Mouse (Mus musculus) heart, postnatal 0 days (tissue): ENCODE measurements at regions not wholly inside any gene's neighbourhood (a gene's known extent, or its start where the extent isn't known, plus 50 kb on each side); places are given as distances from the start of the nearest gene placed in this dataset.
A peak's percentile ranks its signal among the peaks of the same experiment; 100 is the strongest.

Experiments
- ATAC-seq: fragments of 200-750 bp; cut with Nextera tagmentation; 2 replicates; pipeline ENCODE4 v1.8.0; 2017; ENCODE audit warnings: low read depth, moderate number of reproducible peaks, moderate library complexity; ENCODE audit not compliant: insufficient read depth
- DNase-seq: peaks from one replicate; pipeline ENCODE4 v3.0.0-alpha.2; 2016; ENCODE audit warnings: low spot score
- H3K27ac ChIP-seq: fragments of 300-500 bp; sonication (generic); 2 replicates; pipeline ENCODE4 v1.5.1; 2014; ENCODE audit warnings: low read depth, mild to moderate bottlenecking
- H3K27me3 ChIP-seq: fragments of 300-500 bp; sonication (generic); 2 replicates; pipeline ENCODE4 v1.6.1; 2014; ENCODE audit warnings: low read length, mixed read lengths; ENCODE audit not compliant: control insufficient read depth, insufficient read depth
- H3K36me3 ChIP-seq: fragments of 300-500 bp; sonication (generic); replicated peaks from 2 replicates; pipeline ENCODE4 v1.6.1; 2014; ENCODE audit warnings: low read length, mixed read lengths; ENCODE audit not compliant: control insufficient read depth, insufficient read depth
- H3K4me1 ChIP-seq: fragments of 300-500 bp; sonication (generic); 2 replicates; pipeline ENCODE4 v1.6.1; 2014; ENCODE audit warnings: antibody characterized with exemption; ENCODE audit not compliant: control insufficient read depth, insufficient read depth
- H3K4me2 ChIP-seq: fragments of 300-500 bp; sonication (generic); 2 replicates; pipeline ENCODE4 v1.6.1; 2014; ENCODE audit warnings: low read depth, mild to moderate bottlenecking, low read length, moderate library complexity
- H3K4me3 ChIP-seq: fragments of 300-500 bp; sonication (generic); 2 replicates; pipeline ENCODE4 v1.5.1; 2014; ENCODE audit warnings: low read depth, low read length
- H3K9ac ChIP-seq: fragments of 300-500 bp; sonication (generic); replicated peaks from 2 replicates; pipeline ENCODE4 v1.6.1; 2014; ENCODE audit warnings: low read depth, low read length, mixed read lengths
- H3K9me3 ChIP-seq: fragments of 300-500 bp; sonication (generic); replicated peaks from 2 replicates; pipeline ENCODE4 v1.6.1; 2016; ENCODE audit warnings: low read length; ENCODE audit not compliant: control insufficient read depth
- CTCF ChIP-seq: IDR thresholded peaks from 2 replicates; pipeline ENCODE4 v1.5.1; 2016; ENCODE audit warnings: antibody characterized with exemption, control low read depth, low read depth
- EP300 ChIP-seq: IDR thresholded peaks from 2 replicates; pipeline ENCODE4 v1.6.1; 2016; ENCODE audit warnings: antibody characterized with exemption, low read depth
- WGBS: fragments of 180-500 bp; shearing (Covaris S2); extraction: QIAGEN DNeasy Blood & Tissue Kit; methylation state at CpG from one replicate; pipeline ENCODE4 v1.1.7; 2014; 5-methylcytosine and 5-hydroxymethylcytosine counted together

DNA sequence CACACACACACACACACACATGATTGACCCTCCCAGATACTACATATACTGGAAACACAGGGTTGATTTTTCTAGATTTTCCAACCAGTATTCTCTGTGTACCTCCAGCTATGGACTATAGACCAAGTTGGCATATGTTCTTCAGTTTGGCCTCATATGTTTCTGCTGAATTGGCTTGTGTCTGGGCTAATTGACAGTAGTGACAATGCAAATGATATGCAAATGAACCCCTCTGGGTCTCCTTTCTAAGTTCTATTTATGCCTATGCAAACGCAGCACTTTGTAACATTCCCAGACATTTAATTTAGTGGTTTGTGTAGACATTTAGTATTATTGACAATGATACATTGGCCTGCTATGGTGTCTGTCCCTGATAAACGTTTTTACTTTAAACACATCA, 582.0 kb upstream of the Negr1 start:
- TF ChIP-seq CTCF (no peak), EP300 (no peak)
- H3K4me2 ChIP-seq = no peak overlapping the region
- whole genome bisulfite sequencing = 61% methylated on average over 2 of the region's 2 CpGs
- DNase-seq = no peak
- H3K4me1 ChIP-seq = no peaks in the 10 kb centered on the region
- no peak overlapping the region for H3K9ac ChIP-seq
- no peak overlapping the region for H3K4me3 ChIP-seq
- H3K9me3 ChIP-seq = no peaks in the 10 kb centered on the region
- no peak overlapping the region for H3K27ac ChIP-seq
- no peak for ATAC-seq
- no peaks in the 10 kb centered on the region for H3K27me3 ChIP-seq
- H3K36me3 ChIP-seq = no peaks in the 10 kb centered on the region

- WGBS = 53% methylated on average over 2 of the region's 2 CpGs
- no peaks in the 10 kb centered on the region for H3K27me3 ChIP-seq
- H3K27ac ChIP-seq = no peak overlapping the region
- H3K4me1 ChIP-seq = no peaks in the 10 kb centered on the region
- no peak overlapping the region for H3K9ac ChIP-seq
- DNase-seq = no peak
- H3K4me2 ChIP-seq = no peak overlapping the region
- TF ChIP-seq EP300 (no peak), CTCF (no peak)
- no peak for ATAC-seq
- no peaks in the 10 kb centered on the region for H3K36me3 ChIP-seq
- H3K4me3 ChIP-seq = no peak overlapping the region
- no peaks in the 10 kb centered on the region for H3K9me3 ChIP-seq
Observed at GRCm38 (mm10) chr3:155994044-155994443, 567.5 kb upstream of the Negr1 start.

GRCm38 (mm10) chr3:156017676-156018230, 543.8 kb upstream of the Negr1 start:
- H3K9me3 ChIP-seq = no peaks in the 10 kb centered on the region
- H3K27me3 ChIP-seq = no peaks in the 10 kb centered on the region
- H3K27ac ChIP-seq = no peak overlapping the region

GRCm38 (mm10) chr3:156028602-156029188, 532.9 kb upstream of the Negr1 start:
- Histone ChIP-seq H3K36me3 (no peaks in the 10 kb centered on the region), H3K9ac (no peak overlapping the region), H3K27ac (no peak overlapping the region), H3K4me1 (no peaks in the 10 kb centered on the region), H3K4me3 (no peak overlapping the region), H3K9me3 (no peaks in the 10 kb centered on the region), H3K27me3 (no peaks in the 10 kb centered on the region), H3K4me2 (no peak overlapping the region)
- TF ChIP-seq EP300 (no peak), CTCF (no peak)
- 70% methylated on average over 5 of the region's 5 CpGs for WGBS
- DNase-seq (no peak), ATAC-seq (no peak)

More at GRCm38 (mm10) chr3:156017676-156018230, 543.8 kb upstream of the Negr1 start:
- no peaks in the 10 kb centered on the region for H3K4me1 ChIP-seq
- no peaks in the 10 kb centered on the region for H3K36me3 ChIP-seq
- H3K4me2 ChIP-seq = no peak overlapping the region
- no peak overlapping the region for H3K9ac ChIP-seq
- no peak overlapping the region for H3K4me3 ChIP-seq
- DNase-seq = no peak
- TF ChIP-seq CTCF (no peak), EP300 (no peak)
- WGBS = 65% methylated on average over 7 of the region's 7 CpGs
- ATAC-seq = no peak

DNA sequence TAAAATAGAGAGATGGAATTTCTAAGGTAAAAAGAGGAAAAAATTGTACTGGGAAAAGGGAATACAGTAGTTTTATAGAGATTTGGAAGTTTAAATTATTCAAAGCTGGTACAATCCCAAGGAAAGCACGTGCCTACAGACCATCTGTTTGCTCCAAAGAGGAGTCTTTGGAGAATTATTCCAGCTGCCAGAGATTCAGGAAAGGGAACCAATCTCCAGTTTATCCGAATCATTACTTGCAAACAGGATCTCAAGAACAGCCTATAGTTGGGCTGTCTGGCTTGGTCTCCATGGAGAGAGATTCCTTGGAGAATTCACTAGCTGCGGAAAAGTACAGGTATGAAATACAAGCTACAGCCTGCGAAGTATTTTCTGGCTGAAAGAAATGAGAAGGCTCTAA, 491.3 kb upstream of the Negr1 start:
- no peaks in the 10 kb centered on the region for H3K27me3 ChIP-seq
- H3K4me1 ChIP-seq = no peaks in the 10 kb centered on the region
- no peaks in the 10 kb centered on the region for H3K9me3 ChIP-seq
- 79% methylated on average over 4 of the region's 4 CpGs for WGBS
- H3K27ac ChIP-seq = no peak overlapping the region
- DNase-seq (no peak), ATAC-seq (no peak)
- TF ChIP-seq CTCF (no peak), EP300 (no peak)
- H3K4me3 ChIP-seq = no peak overlapping the region
- H3K4me2 ChIP-seq = no peak overlapping the region
- no peaks in the 10 kb centered on the region for H3K36me3 ChIP-seq
- H3K9ac ChIP-seq = no peak overlapping the region

DNA sequence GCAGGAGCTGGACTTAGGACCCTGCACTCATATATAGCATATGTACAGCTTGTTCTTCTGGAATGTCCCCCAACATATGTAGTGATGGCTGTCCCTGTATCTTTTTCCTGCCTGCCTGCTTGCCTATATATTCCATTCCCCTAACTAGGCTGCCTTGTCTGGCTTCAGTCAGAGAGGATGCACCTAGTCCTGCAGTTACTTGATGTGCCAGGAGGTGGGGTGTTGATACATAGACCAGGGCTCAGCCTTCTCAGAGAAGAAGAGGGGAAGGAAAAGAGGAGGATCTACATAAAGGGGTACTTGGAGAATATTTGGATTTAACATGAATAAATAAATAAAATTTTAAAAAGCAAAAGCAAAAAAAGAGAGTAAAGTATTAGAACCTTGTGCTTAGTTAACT, 479.3 kb upstream of the Negr1 start:
- Histone ChIP-seq H3K27me3 (no peaks in the 10 kb centered on the region), H3K36me3 (no peaks in the 10 kb centered on the region), H3K4me1 (no peaks in the 10 kb centered on the region), H3K27ac (no peak overlapping the region), H3K9ac (no peak overlapping the region), H3K4me3 (no peak overlapping the region), H3K4me2 (no peak overlapping the region), H3K9me3 (no peaks in the 10 kb centered on the region)
- DNase-seq (no peak), ATAC-seq (no peak)
- TF ChIP-seq EP300 = no peak
- peak; percentile 55 for TF ChIP-seq CTCF
